Mouse (Mus musculus) hindbrain, embryonic 16.5 days (tissue): ENCODE data around the gene Pitx3. TPM values are rescaled to one million over a fixed set of nuclear protein-coding genes. Genes with fewer than 3 reads are reported as not detected.

Experiments
- ATAC-seq: fragments of 200-750 bp; cut with Nextera tagmentation; 2 replicates; pipeline ENCODE4 v1.8.0; 2017; ENCODE audit warnings: moderate TSS enrichment, moderate library complexity
- H3K27ac ChIP-seq: fragments of 300-500 bp; sonication (generic); 2 replicates; pipeline ENCODE4 v1.5.1; 2014; ENCODE audit warnings: low read depth, mild to moderate bottlenecking, control low read depth, low read length, moderate library complexity
- H3K27me3 ChIP-seq: fragments of 300-500 bp; sonication (generic); replicated peaks from 2 replicates; pipeline ENCODE4 v1.6.1; 2014; ENCODE audit warnings: low read length; ENCODE audit not compliant: control insufficient read depth, insufficient read depth
- H3K36me3 ChIP-seq: fragments of 300-500 bp; sonication (generic); 2 replicates; pipeline ENCODE4 v1.6.1; 2014; ENCODE audit warnings: mild to moderate bottlenecking, low read length, moderate library complexity, mixed read lengths; ENCODE audit not compliant: control insufficient read depth, insufficient read depth
- H3K4me1 ChIP-seq: fragments of 300-500 bp; sonication (generic); 2 replicates; pipeline ENCODE4 v1.6.1; 2014; ENCODE audit warnings: low read depth, low read length; ENCODE audit not compliant: control insufficient read depth, insufficient read depth
- H3K4me2 ChIP-seq: fragments of 300-500 bp; sonication (generic); 2 replicates; pipeline ENCODE4 v1.6.1; 2014; ENCODE audit warnings: mild to moderate bottlenecking, low read length, control low read depth, moderate library complexity
- H3K4me3 ChIP-seq: fragments of 300-500 bp; sonication (generic); 2 replicates; pipeline ENCODE4 v1.5.1; 2014; ENCODE audit warnings: mild to moderate bottlenecking, low read length, control low read depth, moderate library complexity
- H3K9ac ChIP-seq: fragments of 300-500 bp; sonication (generic); 2 replicates; pipeline ENCODE4 v1.6.1; 2014; ENCODE audit warnings: low read depth, mild to moderate bottlenecking, control low read depth, low read length, moderate library complexity
- H3K9me3 ChIP-seq: fragments of 300-500 bp; sonication (generic); 2 replicates; pipeline ENCODE4 v1.6.1; 2014; ENCODE audit warnings: mild to moderate bottlenecking, low read length, moderate library complexity; ENCODE audit not compliant: control insufficient read depth
- WGBS: fragments of 180-500 bp; shearing (Covaris S2); extraction: QIAGEN DNeasy Blood & Tissue Kit; methylation state at CpG from one replicate; pipeline ENCODE4 v1.1.7; 2014; 5-methylcytosine and 5-hydroxymethylcytosine counted together
- polyA plus RNA-seq: library from polyadenylated mRNA; unstranded; fragments of >200 nt; fragmentation: Nextera tagmentation; extraction: Ambion mirVana; gene quantifications from 2 replicates; pipeline ENCODE4 v1.2.1, GENCODE M21; 2015

Pitx3 gene
- 0.20 and 0.81 TPM in 2 replicates for polyA plus RNA-seq

DNA sequence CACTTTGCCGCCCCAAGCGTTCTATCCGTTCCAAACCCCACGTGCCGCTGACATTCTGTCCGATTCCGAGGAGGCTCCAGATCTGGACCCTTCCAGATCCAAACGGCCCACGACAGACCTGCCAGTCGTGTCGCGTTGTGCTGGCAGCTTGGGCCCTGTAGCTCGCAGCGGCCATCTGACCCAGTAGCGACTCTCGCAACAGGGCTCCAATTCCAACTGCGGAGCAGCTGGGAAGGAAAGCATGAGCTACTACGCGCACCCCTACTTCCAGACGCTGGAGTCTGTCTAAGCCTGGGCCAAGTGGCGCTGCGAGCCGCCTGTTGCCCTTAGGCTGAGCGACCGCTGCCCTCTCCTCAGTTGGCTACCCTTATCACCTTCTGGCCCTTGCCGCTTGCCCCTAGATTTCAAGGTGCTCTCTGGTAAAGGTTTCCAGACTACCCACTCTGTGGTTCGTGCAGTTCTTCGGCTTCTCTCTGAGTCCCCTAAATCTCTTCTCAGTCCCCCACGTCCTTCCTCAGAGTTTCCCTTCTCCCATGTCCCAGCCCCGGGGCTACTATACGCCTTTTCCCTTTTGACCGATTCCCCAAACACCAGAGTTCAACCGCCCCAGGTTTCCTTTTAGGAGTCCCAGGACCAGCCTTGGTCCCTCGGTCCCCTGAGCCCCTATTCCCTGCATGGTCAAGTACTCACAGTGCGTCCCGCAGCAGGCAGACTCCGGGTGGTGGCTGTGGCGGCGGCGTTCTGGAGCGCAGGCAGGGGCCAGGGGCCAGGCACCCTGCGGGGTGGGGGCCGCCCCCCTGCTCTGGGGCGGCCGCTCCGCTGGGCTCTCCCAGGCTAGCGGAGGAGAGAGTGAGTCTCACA, at the start of gene Pitx3:
TSS of gene Pitx3 (minus strand) at position 816 of the 861 bp plus-strand sequence.
- Histone ChIP-seq H3K4me2 (peak within 1 kb of the TSS; percentile 89), H3K4me3 (peak within 1 kb of the TSS; percentile 51), H3K9ac (peak within 1 kb of the TSS; percentile 41), H3K4me1 (peaks cover 19% of the 10 kb centered on the region), H3K27me3 (peaks cover 53% of the 10 kb centered on the region), H3K27ac (no peak within 1 kb of the TSS), H3K9me3 (no peaks in the 10 kb centered on the region), H3K36me3 (no peaks in the 10 kb centered on the region)
- ATAC-seq: no peak
- 2% methylated on average over 37 of the region's 47 CpGs for WGBS

DNA sequence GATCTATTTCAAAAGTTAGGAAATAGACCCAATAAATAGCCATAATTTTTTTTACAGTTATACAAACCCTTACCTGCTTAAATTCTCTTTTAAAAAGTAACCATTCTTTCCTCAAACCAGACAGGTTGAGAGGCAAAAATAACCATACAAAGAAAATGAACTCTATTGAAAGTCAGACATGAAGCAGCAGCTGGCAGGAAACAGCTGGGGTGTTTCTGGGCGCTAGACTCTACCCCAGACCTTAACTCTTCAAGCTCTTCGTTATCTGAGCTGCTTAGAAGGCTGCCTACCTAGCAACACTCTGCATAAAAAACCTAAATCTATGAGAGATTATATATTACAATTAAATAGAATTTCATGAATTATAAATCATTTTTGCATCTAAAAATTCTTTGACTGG, 39.1 kb upstream of the Pitx3 start:
- WGBS: 82% methylated on average over 2 of the region's 2 CpGs
- H3K4me3 ChIP-seq: no peak overlapping the region
- no peaks in the 10 kb centered on the region for H3K9me3 ChIP-seq
- no peak overlapping the region for H3K27ac ChIP-seq
- no peaks in the 10 kb centered on the region for H3K27me3 ChIP-seq
- H3K4me1 ChIP-seq: no peaks in the 10 kb centered on the region
- no peak overlapping the region for H3K9ac ChIP-seq
- H3K36me3 ChIP-seq: no peaks in the 10 kb centered on the region
- no peak overlapping the region for H3K4me2 ChIP-seq
- no peak for ATAC-seq

DNA sequence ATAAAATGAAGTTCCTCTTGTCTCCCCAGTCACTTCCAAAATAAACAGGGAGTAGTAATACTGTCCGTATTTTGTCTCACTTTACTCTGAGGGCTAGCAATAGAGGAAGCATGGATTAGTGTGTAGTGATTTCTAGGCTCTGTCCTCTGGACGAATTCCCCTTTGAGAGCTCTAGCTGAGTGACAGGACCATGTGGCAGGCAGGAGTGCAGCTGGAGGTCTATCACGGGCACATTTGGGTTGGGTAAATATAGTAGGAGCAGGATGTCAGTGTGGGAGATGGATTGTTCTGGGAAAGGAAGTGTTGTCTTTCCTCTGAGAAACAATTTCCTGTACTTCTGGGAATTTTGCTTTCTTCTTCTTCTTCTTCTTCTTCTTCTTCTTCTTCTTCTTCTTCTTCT, 38.5 kb upstream of the Pitx3 start:
- Histone ChIP-seq H3K4me3 (no peak overlapping the region), H3K9ac (no peak overlapping the region), H3K27ac (no peak overlapping the region), H3K4me1 (no peaks in the 10 kb centered on the region), H3K36me3 (no peaks in the 10 kb centered on the region), H3K4me2 (no peak overlapping the region), H3K9me3 (no peaks in the 10 kb centered on the region), H3K27me3 (no peaks in the 10 kb centered on the region)
- WGBS: 59% methylated on average over 3 of the region's 3 CpGs
- ATAC-seq: no peak

DNA sequence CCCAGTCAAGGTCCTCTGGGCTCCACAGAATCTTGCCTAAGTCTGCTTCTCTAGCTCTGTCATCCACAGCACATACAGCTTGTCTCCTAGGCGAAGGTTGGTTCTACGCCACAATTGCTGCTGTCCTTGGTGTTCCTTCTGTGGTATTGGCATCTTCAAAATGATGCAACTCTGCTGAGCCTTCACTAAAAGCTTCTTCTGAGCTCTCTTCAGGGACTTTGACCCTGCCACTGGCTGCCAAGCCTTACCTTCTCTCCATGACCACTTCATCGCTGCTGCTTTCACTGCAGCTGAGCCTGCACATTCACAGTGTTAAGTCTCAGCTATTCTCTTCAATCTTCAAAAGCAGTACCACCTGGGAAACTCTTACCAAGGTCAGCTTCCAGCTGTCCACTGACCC, 34.1 kb upstream of the Pitx3 start:
- no peaks in the 10 kb centered on the region for H3K9me3 ChIP-seq
- no peak for ATAC-seq
- no peak overlapping the region for H3K27ac ChIP-seq
- H3K27me3 ChIP-seq: no peaks in the 10 kb centered on the region
- H3K4me3 ChIP-seq: no peak overlapping the region
- 91% methylated on average over 3 of the region's 3 CpGs for WGBS
- peaks cover 3% of the 10 kb centered on the region; the same call in 1 of the 2 replicates for H3K4me1 ChIP-seq
- no peaks in the 10 kb centered on the region for H3K36me3 ChIP-seq
- no peak overlapping the region for H3K4me2 ChIP-seq
- no peak overlapping the region for H3K9ac ChIP-seq

DNA sequence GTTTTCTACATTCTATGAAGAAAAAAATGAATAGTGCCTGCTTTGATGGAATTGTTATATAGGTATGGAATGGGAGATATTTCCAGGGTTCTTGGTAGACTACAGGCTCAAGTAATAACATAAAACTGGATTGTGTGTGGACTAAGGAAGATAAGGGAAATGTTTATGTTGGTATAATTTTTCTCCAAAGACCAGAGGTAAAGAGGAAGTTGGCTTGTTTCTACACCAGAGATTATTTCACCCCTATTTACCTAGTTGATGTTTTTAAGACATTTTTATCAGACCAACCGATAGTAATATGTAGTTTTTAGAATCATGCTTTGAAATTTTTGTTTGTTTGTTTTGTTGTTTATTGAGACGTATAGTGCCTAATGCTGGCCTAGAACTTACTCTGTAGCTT, 32.1 kb upstream of the Pitx3 start:
- no peak overlapping the region for H3K4me2 ChIP-seq
- H3K27me3 ChIP-seq: no peaks in the 10 kb centered on the region
- no peak for ATAC-seq
- H3K9ac ChIP-seq: no peak overlapping the region
- WGBS: 95% methylated on average over 2 of the region's 2 CpGs
- no peaks in the 10 kb centered on the region for H3K9me3 ChIP-seq
- peaks cover 7% of the 10 kb centered on the region; the same call in 1 of the 2 replicates for H3K4me1 ChIP-seq
- H3K36me3 ChIP-seq: no peaks in the 10 kb centered on the region
- no peak overlapping the region for H3K27ac ChIP-seq
- no peak overlapping the region for H3K4me3 ChIP-seq

DNA sequence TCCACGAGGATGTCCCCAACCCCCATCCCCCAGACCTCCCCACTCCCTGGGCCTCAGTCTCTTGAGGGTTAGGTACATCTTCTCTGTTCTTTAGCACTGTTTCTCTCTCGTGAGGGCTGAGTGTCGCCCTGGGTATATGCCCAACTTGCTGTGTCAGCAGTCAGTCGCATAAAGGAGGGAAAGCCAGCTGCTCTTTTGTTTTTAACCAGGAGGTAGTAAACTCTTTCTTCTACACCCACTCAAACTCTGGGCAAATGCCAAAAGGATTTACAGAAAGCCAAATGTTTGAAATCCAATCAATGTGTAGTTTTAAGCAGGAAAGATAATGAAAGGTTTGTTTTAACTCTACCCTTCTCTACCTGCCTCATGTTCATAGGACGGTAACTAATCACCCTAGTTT, 28.9 kb upstream of the Pitx3 start:
- peaks cover 7% of the 10 kb centered on the region; the same call in 1 of the 2 replicates for H3K4me1 ChIP-seq
- no peaks in the 10 kb centered on the region for H3K27me3 ChIP-seq
- ATAC-seq: no peak
- no peaks in the 10 kb centered on the region for H3K9me3 ChIP-seq
- H3K27ac ChIP-seq: no peak overlapping the region
- no peak overlapping the region for H3K4me2 ChIP-seq
- no peak overlapping the region for H3K9ac ChIP-seq
- no peaks in the 10 kb centered on the region for H3K36me3 ChIP-seq
- no peak overlapping the region for H3K4me3 ChIP-seq
- WGBS: 32% methylated on average over 5 of the region's 5 CpGs

DNA sequence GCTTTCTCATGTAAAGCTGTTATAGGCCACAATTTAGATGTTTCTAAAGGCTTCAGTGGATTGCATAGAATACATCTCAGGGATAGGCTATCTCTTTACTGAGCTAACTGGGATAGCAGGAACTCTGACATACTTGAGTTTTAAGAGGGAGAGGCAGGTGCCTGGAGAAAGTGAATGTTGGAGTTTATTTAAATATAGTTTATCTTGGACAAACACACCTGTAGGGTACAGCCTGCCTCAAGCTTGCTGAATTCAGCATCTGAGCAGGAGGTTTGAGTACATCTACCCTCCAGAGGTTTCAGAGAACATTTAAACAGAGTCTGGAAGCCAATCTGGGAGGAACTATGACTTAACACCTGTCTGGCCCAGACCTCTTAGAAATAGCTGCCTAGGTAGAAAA, 27.0 kb upstream of the Pitx3 start:
- Histone ChIP-seq H3K27me3 (no peaks in the 10 kb centered on the region), H3K27ac (no peak overlapping the region), H3K4me2 (no peak overlapping the region), H3K9me3 (no peaks in the 10 kb centered on the region), H3K4me1 (peaks cover 7% of the 10 kb centered on the region; the same call in 1 of the 2 replicates), H3K9ac (no peak overlapping the region), H3K4me3 (no peak overlapping the region), H3K36me3 (peaks cover 3% of the 10 kb centered on the region)
- no peak for ATAC-seq

DNA sequence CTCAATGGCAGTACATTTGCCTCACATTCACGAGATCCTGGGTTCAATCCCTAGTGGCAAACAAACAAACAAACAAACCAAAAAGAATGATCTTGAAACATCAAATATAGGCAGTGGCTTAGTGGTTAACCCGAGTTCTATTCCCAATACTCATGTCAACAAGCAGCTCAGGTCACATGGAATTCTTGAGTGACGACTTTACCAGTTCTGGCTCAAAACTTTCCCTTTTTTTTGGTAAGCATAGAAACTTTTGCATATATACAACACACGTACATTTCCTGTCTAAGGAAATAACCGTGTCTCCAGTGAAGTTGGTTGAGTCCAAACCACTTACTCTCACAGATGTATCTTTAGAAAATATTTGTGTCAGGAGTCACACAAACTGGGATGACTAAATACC, 24.4 kb upstream of the Pitx3 start:
- Histone ChIP-seq H3K4me3 (no peak overlapping the region), H3K9me3 (no peaks in the 10 kb centered on the region), H3K4me2 (no peak overlapping the region), H3K36me3 (peaks cover 3% of the 10 kb centered on the region), H3K27ac (no peak overlapping the region), H3K9ac (no peak overlapping the region), H3K27me3 (no peaks in the 10 kb centered on the region), H3K4me1 (peaks cover 4% of the 10 kb centered on the region; the same call in 1 of the 2 replicates)
- ATAC-seq: no peak
- WGBS: 86% methylated on average over 5 of the region's 5 CpGs

DNA sequence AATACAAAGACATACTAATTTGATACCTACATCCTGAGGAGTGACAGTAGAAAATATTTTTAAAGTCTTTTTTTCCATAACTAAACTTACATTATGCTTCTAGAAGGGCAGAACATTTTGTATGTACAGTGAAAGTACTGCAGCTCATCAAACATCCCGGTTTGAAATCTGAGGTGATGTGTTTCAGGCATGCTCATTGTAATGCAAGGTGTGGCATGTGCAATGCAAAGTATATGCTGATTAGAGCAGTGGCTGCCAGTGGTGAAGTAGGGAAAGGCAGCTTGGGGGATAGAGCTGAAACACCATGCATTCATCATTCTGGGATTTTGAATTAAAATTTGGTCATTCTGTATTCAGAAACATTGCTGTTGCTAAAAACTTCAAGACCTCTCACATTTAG, 21.8 kb upstream of the Pitx3 start:
- H3K27ac ChIP-seq: no peak overlapping the region
- H3K4me3 ChIP-seq: no peak overlapping the region
- H3K4me1 ChIP-seq: no peaks in the 10 kb centered on the region
- no peaks in the 10 kb centered on the region for H3K9me3 ChIP-seq
- ATAC-seq: no peak
- H3K4me2 ChIP-seq: no peak overlapping the region
- WGBS: 71% methylated on average over 1 of the region's 1 CpGs
- no peaks in the 10 kb centered on the region for H3K27me3 ChIP-seq
- peaks cover 3% of the 10 kb centered on the region for H3K36me3 ChIP-seq
- H3K9ac ChIP-seq: no peak overlapping the region
